Mouse (Mus musculus) kidney, embryonic 16.5 days (tissue): ENCODE measurements at regions not wholly inside any gene's neighbourhood (a gene's known extent, or its start where the extent isn't known, plus 50 kb on each side); places are given as distances from the start of the nearest gene placed in this dataset.
A peak's percentile ranks its signal among the peaks of the same experiment; 100 is the strongest.

Source experiments
- ATAC-seq: fragments of 200-750 bp; cut with Nextera tagmentation; 2 replicates; pipeline ENCODE4 v1.8.0; 2017; ENCODE audit warnings: moderate TSS enrichment; ENCODE audit not compliant: low FRiP score, low TSS enrichment
- H3K27ac ChIP-seq: fragments of 300-500 bp; sonication (generic); 2 replicates; pipeline ENCODE4 v1.5.1; 2014; ENCODE audit warnings: low read length
- H3K27me3 ChIP-seq: fragments of 300-500 bp; sonication (generic); 2 replicates; pipeline ENCODE4 v1.6.1; 2014; ENCODE audit warnings: low read length, control low read depth, mixed read lengths; ENCODE audit not compliant: insufficient read depth
- H3K36me3 ChIP-seq: fragments of 300-500 bp; sonication (generic); 2 replicates; pipeline ENCODE4 v1.6.1; 2014; ENCODE audit warnings: low read length, control low read depth, mixed read lengths; ENCODE audit not compliant: insufficient read depth
- H3K4me1 ChIP-seq: fragments of 300-500 bp; sonication (generic); 2 replicates; pipeline ENCODE4 v1.6.1; 2014; ENCODE audit warnings: low read length, control low read depth, mixed read lengths; ENCODE audit not compliant: insufficient read depth
- H3K4me2 ChIP-seq: fragments of 300-500 bp; sonication (generic); replicated peaks from 2 replicates; pipeline ENCODE4 v1.6.1; 2014; ENCODE audit warnings: low read depth, low read length
- H3K4me3 ChIP-seq: fragments of 300-500 bp; sonication (generic); 2 replicates; pipeline ENCODE4 v1.5.1; 2014; ENCODE audit warnings: mild to moderate bottlenecking, low read length
- H3K9ac ChIP-seq: fragments of 300-500 bp; sonication (generic); replicated peaks from 2 replicates; pipeline ENCODE4 v1.6.1; 2014; ENCODE audit warnings: low read length
- H3K9me3 ChIP-seq: fragments of 300-500 bp; sonication (generic); 2 replicates; pipeline ENCODE4 v1.6.1; 2016; ENCODE audit warnings: low read length, control low read depth
- WGBS: fragments of 180-500 bp; shearing (Covaris S2); extraction: QIAGEN DNeasy Blood & Tissue Kit; methylation state at CpG from one replicate; pipeline ENCODE4 v1.1.7; 2014; 5-methylcytosine and 5-hydroxymethylcytosine counted together

- H3K9ac ChIP-seq = no peak overlapping the region
- no peaks in the 10 kb centered on the region for H3K27me3 ChIP-seq
- 0 out of 2 replicates have a peak overlapping the region, but pooled peaks have one; percentile 31 for H3K27ac ChIP-seq
- WGBS = 28% methylated on average over 9 of the region's 9 CpGs
- no peaks in the 10 kb centered on the region for H3K36me3 ChIP-seq
- H3K4me2 ChIP-seq = no peak overlapping the region
- H3K4me3 ChIP-seq = no peak overlapping the region
- no peaks in the 10 kb centered on the region for H3K9me3 ChIP-seq
- peak; percentile 88 for ATAC-seq
- peaks cover 28% of the 10 kb centered on the region for H3K4me1 ChIP-seq
Measured at GRCm38 (mm10) chr13:97577081-97577785, 183.2 kb downstream of the Gm10260 start.

GRCm38 (mm10) chr13:97573601-97574000 is 186.8 kb downstream of the Gm10260 start:
- no peaks in the 10 kb centered on the region for H3K9me3 ChIP-seq
- H3K4me2 ChIP-seq = no peak overlapping the region
- H3K36me3 ChIP-seq = no peaks in the 10 kb centered on the region
- no peak for ATAC-seq
- H3K9ac ChIP-seq = no peak overlapping the region
- H3K4me1 ChIP-seq = peaks cover 19% of the 10 kb centered on the region
- H3K27ac ChIP-seq = no peak overlapping the region
- no peaks in the 10 kb centered on the region for H3K27me3 ChIP-seq
- 84% methylated on average over 3 of the region's 3 CpGs for WGBS
- H3K4me3 ChIP-seq = no peak overlapping the region

GRCm38 (mm10) chr13:97572352-97572751 is 188.1 kb downstream of the Gm10260 start:
- Histone ChIP-seq H3K27me3 (no peaks in the 10 kb centered on the region), H3K4me3 (no peak overlapping the region), H3K9ac (no peak overlapping the region), H3K9me3 (no peaks in the 10 kb centered on the region), H3K36me3 (no peaks in the 10 kb centered on the region), H3K4me1 (peaks cover 17% of the 10 kb centered on the region), H3K4me2 (no peak overlapping the region), H3K27ac (no peak overlapping the region)
- no peak for ATAC-seq
- 61% methylated on average over 3 of the region's 3 CpGs for WGBS

- Histone ChIP-seq H3K36me3 (no peaks in the 10 kb centered on the region), H3K4me3 (no peak overlapping the region), H3K9ac (no peak overlapping the region), H3K9me3 (no peaks in the 10 kb centered on the region), H3K4me1 (peaks cover 10% of the 10 kb centered on the region), H3K27ac (no peak overlapping the region), H3K4me2 (no peak overlapping the region), H3K27me3 (no peaks in the 10 kb centered on the region)
- 0 out of 2 replicates have a peak, but pooled peaks have one; percentile 53 for ATAC-seq
- 41% methylated on average over 1 of the region's 1 CpGs for WGBS
Measured at GRCm38 (mm10) chr13:97570009-97570408, 190.4 kb downstream of the Gm10260 start.

GRCm38 (mm10) chr13:97567632-97568031 is 192.8 kb downstream of the Gm10260 start:
- Histone ChIP-seq H3K36me3 (no peaks in the 10 kb centered on the region), H3K4me1 (peaks cover 3% of the 10 kb centered on the region; the same call in 1 of the 2 replicates), H3K27me3 (no peaks in the 10 kb centered on the region), H3K27ac (no peak overlapping the region), H3K4me3 (no peak overlapping the region), H3K9ac (no peak overlapping the region), H3K4me2 (no peak overlapping the region), H3K9me3 (no peaks in the 10 kb centered on the region)
- 77% methylated on average over 3 of the region's 3 CpGs for WGBS
- no peak for ATAC-seq

- no peak overlapping the region for H3K27ac ChIP-seq
- 58% methylated on average over 7 of the region's 7 CpGs for WGBS
- no peak overlapping the region for H3K4me2 ChIP-seq
- H3K4me1 ChIP-seq = peaks cover 3% of the 10 kb centered on the region; the same call in 1 of the 2 replicates
- no peak overlapping the region for H3K9ac ChIP-seq
- H3K36me3 ChIP-seq = no peaks in the 10 kb centered on the region
- H3K27me3 ChIP-seq = no peaks in the 10 kb centered on the region
- H3K4me3 ChIP-seq = no peak overlapping the region
- no peaks in the 10 kb centered on the region for H3K9me3 ChIP-seq
- no peak for ATAC-seq
Measured at GRCm38 (mm10) chr13:97566071-97566470, 194.4 kb downstream of the Gm10260 start.

GRCm38 (mm10) chr13:97562241-97562640 is 198.2 kb downstream of the Gm10260 start:
- Histone ChIP-seq H3K4me2 (no peak overlapping the region), H3K9me3 (no peaks in the 10 kb centered on the region; the same call in 1 of the 2 replicates), H3K4me3 (no peak overlapping the region), H3K27me3 (no peaks in the 10 kb centered on the region), H3K9ac (no peak overlapping the region), H3K27ac (no peak overlapping the region), H3K36me3 (no peaks in the 10 kb centered on the region), H3K4me1 (peaks cover 3% of the 10 kb centered on the region; the same call in 1 of the 2 replicates)
- WGBS = 86% methylated on average over 6 of the region's 6 CpGs
- no peak for ATAC-seq

- no peak overlapping the region for H3K4me2 ChIP-seq
- no peak overlapping the region for H3K9ac ChIP-seq
- 58% methylated on average over 1 of the region's 1 CpGs for WGBS
- H3K4me1 ChIP-seq = peaks cover 2% of the 10 kb centered on the region; the same call in 1 of the 2 replicates
- ATAC-seq = no peak
- no peaks in the 10 kb centered on the region; the same call in 1 of the 2 replicates for H3K9me3 ChIP-seq
- H3K36me3 ChIP-seq = no peaks in the 10 kb centered on the region
- no peak overlapping the region for H3K4me3 ChIP-seq
- no peak overlapping the region for H3K27ac ChIP-seq
- no peaks in the 10 kb centered on the region for H3K27me3 ChIP-seq
Measured at GRCm38 (mm10) chr13:97560789-97561188, 199.6 kb downstream of the Gm10260 start.

GRCm38 (mm10) chr13:97559611-97560385 is 200.6 kb downstream of the Gm10260 start:
- no peak overlapping the region for H3K4me3 ChIP-seq
- H3K4me1 ChIP-seq = peaks cover under 1% of the 10 kb centered on the region; the same call in 1 of the 2 replicates
- no peak overlapping the region for H3K9ac ChIP-seq
- H3K27ac ChIP-seq = no peak overlapping the region
- 80% methylated on average over 15 of the region's 15 CpGs for WGBS
- no peaks in the 10 kb centered on the region; the same call in 1 of the 2 replicates for H3K9me3 ChIP-seq
- H3K27me3 ChIP-seq = no peaks in the 10 kb centered on the region
- no peak for ATAC-seq
- no peak overlapping the region for H3K4me2 ChIP-seq
- H3K36me3 ChIP-seq = no peaks in the 10 kb centered on the region

GRCm38 (mm10) chr13:97558884-97559283 is 201.5 kb downstream of the Gm10260 start:
- Histone ChIP-seq H3K36me3 (no peaks in the 10 kb centered on the region), H3K4me3 (no peak overlapping the region), H3K27me3 (no peaks in the 10 kb centered on the region), H3K4me2 (no peak overlapping the region), H3K27ac (no peak overlapping the region), H3K4me1 (peaks cover 3% of the 10 kb centered on the region; the same call in 1 of the 2 replicates), H3K9ac (no peak overlapping the region), H3K9me3 (no peaks in the 10 kb centered on the region; the same call in 1 of the 2 replicates)
- no peak for ATAC-seq
- WGBS = 84% methylated on average over 3 of the region's 3 CpGs
